Mouse (Mus musculus) forebrain, embryonic 13.5 days (tissue): ENCODE measurements around the gene Sh3bgrl2. TPM values are rescaled to one million over a fixed set of nuclear protein-coding genes. Genes with fewer than 3 reads are reported as not detected.

Experiments used
- ATAC-seq: fragments of 200-750 bp; cut with Nextera tagmentation; 2 replicates; pipeline ENCODE4 v1.8.0; 2017
- H3K27ac ChIP-seq: fragments of 300-500 bp; sonication (generic); 2 replicates; pipeline ENCODE4 v1.5.1; 2015; ENCODE audit warnings: inconsistent platforms, mild to moderate bottlenecking, moderate library complexity
- H3K27me3 ChIP-seq: fragments of 300-500 bp; sonication (generic); 2 replicates; pipeline ENCODE4 v1.6.1; 2015; ENCODE audit warnings: mild to moderate bottlenecking, inconsistent platforms
- H3K36me3 ChIP-seq: fragments of 300-500 bp; sonication (generic); 2 replicates; pipeline ENCODE4 v1.6.1; 2015; ENCODE audit warnings: mild to moderate bottlenecking, inconsistent platforms; ENCODE audit not compliant: poor library complexity, severe bottlenecking
- H3K4me1 ChIP-seq: fragments of 300-500 bp; sonication (generic); 2 replicates; pipeline ENCODE4 v1.6.1; 2015; ENCODE audit warnings: inconsistent platforms
- H3K4me2 ChIP-seq: fragments of 300-500 bp; sonication (generic); 2 replicates; pipeline ENCODE4 v1.6.1; 2015; ENCODE audit warnings: inconsistent platforms, mild to moderate bottlenecking, moderate library complexity
- H3K4me3 ChIP-seq: fragments of 300-500 bp; sonication (generic); 2 replicates; pipeline ENCODE4 v1.5.1; 2015; ENCODE audit warnings: mild to moderate bottlenecking, inconsistent platforms
- H3K9ac ChIP-seq: fragments of 300-500 bp; sonication (generic); 2 replicates; pipeline ENCODE4 v1.6.1; 2015; ENCODE audit warnings: mild to moderate bottlenecking, inconsistent platforms
- H3K9me3 ChIP-seq: fragments of 300-500 bp; sonication (generic); replicated peaks from 2 replicates; pipeline ENCODE4 v1.6.1; 2016; ENCODE audit warnings: inconsistent platforms
- WGBS: fragments of 180-500 bp; shearing (Covaris S2); methylation state at CpG from one replicate; pipeline ENCODE4 v1.1.7; 2015; 5-methylcytosine and 5-hydroxymethylcytosine counted together
- polyA plus RNA-seq: library from polyadenylated mRNA; unstranded; fragments of >200 nt; fragmentation: Nextera tagmentation; extraction: Ambion mirVana; gene quantifications from 2 replicates; pipeline ENCODE4 v1.2.1, GENCODE M21; 2015

Sh3bgrl2 gene
- polyA plus RNA-seq, 1 experiment from 2014 or later = 16.9 TPM

DNA sequence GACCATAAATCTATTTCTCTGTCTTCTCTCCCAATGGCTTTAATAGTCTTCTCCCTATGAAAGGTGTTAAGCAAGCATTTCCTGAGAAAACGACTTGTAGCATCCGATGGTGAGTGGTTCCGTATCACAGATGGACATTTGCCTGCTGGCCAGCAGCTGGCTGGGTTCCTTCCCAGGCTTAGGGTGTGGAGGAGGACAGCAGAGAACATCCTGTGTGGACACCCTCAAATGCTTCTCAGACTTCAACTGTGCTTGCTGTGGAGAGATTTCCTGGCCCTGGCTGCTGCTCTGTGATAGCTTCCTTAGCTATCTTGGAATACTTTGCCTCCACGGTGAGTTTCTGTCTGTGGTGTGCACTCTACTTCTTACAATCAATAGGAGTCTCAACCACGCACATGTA lies 76.1 kb downstream of the Sh3bgrl2 start:
- Histone ChIP-seq H3K9me3 (no peaks in the 10 kb centered on the region), H3K36me3 (no peaks in the 10 kb centered on the region), H3K27ac (no peak overlapping the region), H3K27me3 (no peaks in the 10 kb centered on the region), H3K4me3 (no peak overlapping the region), H3K9ac (no peak overlapping the region), H3K4me1 (peaks cover 6% of the 10 kb centered on the region), H3K4me2 (no peak overlapping the region)
- WGBS = 88% methylated on average over 5 of the region's 5 CpGs
- ATAC-seq = no peak

GRCm38 (mm10) chr9:83625085-83625484 lies 77.0 kb downstream of the Sh3bgrl2 start:
- ATAC-seq = no peak
- Histone ChIP-seq H3K36me3 (no peaks in the 10 kb centered on the region), H3K4me2 (no peak overlapping the region), H3K9me3 (no peaks in the 10 kb centered on the region), H3K27me3 (no peaks in the 10 kb centered on the region), H3K9ac (no peak overlapping the region), H3K4me3 (no peak overlapping the region), H3K4me1 (peaks cover 11% of the 10 kb centered on the region), H3K27ac (no peak overlapping the region)
- 73% methylated on average over 5 of the region's 5 CpGs for WGBS

DNA sequence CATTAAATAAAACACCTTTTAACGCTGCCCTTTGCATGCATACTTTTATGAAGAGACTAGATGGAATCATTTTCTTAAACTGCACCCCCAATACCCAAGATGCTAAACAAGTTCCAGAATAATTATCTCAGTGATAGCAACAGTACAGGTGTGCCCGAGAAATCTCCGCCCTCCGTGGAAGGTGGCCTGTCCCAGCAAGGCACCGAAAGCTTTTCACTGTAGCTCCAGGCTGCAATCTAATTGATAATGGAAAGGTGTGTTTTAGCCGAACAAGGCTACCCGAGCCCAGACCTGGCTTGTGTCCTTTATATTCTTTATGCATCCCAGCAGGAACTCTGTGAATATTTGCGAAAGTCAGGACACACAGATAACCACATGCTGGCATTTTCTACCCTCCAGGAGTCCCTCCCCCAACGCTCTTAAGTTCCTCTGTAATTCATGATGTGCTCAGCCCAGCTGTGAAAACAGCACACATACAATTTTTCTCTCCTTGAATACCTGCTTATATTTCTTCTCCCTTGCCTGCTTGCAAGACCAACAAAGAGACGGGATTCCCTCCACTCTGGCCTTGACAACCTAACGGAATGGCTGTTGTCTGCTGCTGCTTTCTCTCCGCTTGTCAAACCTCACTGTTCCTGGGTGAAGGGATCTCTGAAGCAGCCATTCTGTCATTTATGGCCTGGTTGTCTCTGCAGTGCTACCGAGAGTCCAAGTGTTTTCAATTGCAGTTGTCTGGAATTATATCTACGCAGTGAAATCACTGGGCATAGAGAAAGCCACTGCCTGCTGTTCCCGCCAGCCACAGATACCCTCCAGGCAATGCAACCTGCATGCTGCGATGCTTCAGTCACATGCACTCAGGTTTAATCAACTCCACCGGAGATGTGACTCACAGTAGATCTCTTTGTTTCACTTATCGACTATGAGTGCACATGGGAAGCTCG lies 80.8 kb downstream of the Sh3bgrl2 start:
- H3K36me3 ChIP-seq = no peaks in the 10 kb centered on the region
- ATAC-seq = peak; percentile 72
- H3K27me3 ChIP-seq = no peaks in the 10 kb centered on the region
- H3K4me1 ChIP-seq = peaks cover 11% of the 10 kb centered on the region
- peak overlapping the region; percentile 72 for H3K27ac ChIP-seq
- 0 out of 2 replicates have a peak overlapping the region, but pooled peaks have one; percentile 8 for H3K9ac ChIP-seq
- H3K4me2 ChIP-seq = peak overlapping the region; percentile 24; the same call in 1 of the 2 replicates
- H3K9me3 ChIP-seq = no peaks in the 10 kb centered on the region
- WGBS = 35% methylated on average over 19 of the region's 19 CpGs
- H3K4me3 ChIP-seq = no peak overlapping the region

- Histone ChIP-seq H3K27me3 (no peaks in the 10 kb centered on the region), H3K36me3 (no peaks in the 10 kb centered on the region), H3K4me2 (no peak overlapping the region), H3K4me3 (no peak overlapping the region), H3K9ac (no peak overlapping the region), H3K4me1 (peaks cover 11% of the 10 kb centered on the region), H3K27ac (no peak overlapping the region), H3K9me3 (no peaks in the 10 kb centered on the region)
- no peak for ATAC-seq
- 81% methylated on average over 6 of the region's 6 CpGs for WGBS
Observed at GRCm38 (mm10) chr9:83630341-83630740, 82.2 kb downstream of the Sh3bgrl2 start.

DNA sequence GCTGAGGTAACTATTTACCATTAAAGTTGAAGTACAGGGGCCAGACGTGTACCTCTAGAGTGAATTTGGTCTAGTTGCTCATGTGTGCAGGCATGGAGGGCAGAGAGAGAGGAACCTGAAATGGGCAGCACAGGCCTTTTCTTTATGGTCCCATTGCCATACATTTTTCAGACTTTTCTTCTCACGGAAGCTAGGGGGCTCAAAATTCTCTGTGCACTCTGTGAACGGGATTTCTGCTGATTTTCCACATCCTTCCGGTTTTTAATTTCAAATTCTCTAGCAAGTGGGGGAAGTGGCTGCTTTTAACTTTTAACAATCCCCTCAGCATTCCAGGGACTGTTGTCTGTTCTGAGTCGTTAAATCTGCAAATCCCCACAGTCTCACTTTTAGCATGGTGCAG lies 83.8 kb downstream of the Sh3bgrl2 start:
- Histone ChIP-seq H3K4me1 (peaks cover 17% of the 10 kb centered on the region), H3K9me3 (no peaks in the 10 kb centered on the region), H3K9ac (no peak overlapping the region), H3K27me3 (no peaks in the 10 kb centered on the region), H3K4me2 (no peak overlapping the region), H3K4me3 (no peak overlapping the region), H3K27ac (no peak overlapping the region), H3K36me3 (no peaks in the 10 kb centered on the region)
- ATAC-seq = no peak
- 39% methylated on average over 5 of the region's 5 CpGs for WGBS

DNA sequence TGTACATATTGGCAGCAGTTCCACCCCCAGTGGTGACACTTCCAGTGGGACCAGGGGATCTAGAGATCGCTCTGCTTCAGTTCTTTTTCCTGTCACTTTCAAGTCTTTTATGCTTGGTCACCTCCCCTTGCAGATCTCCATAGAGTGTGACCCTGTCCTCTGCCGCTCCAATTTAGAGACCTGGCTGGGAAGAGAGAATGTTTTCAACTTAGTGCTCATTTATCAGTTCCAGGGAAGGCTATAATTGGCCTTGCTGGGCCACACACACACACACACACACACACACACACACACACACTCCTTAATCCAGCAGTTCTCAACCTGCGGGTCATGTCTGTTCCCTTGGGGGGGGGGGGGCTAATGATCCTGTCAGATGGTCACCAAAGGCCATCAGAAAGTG lies 86.6 kb downstream of the Sh3bgrl2 start:
- Histone ChIP-seq H3K36me3 (no peaks in the 10 kb centered on the region), H3K9me3 (no peaks in the 10 kb centered on the region), H3K27ac (no peak overlapping the region), H3K4me1 (peaks cover 6% of the 10 kb centered on the region; the same call in 1 of the 2 replicates), H3K4me2 (no peak overlapping the region), H3K4me3 (no peak overlapping the region), H3K27me3 (no peaks in the 10 kb centered on the region), H3K9ac (no peak overlapping the region)
- 29% methylated on average over 3 of the region's 3 CpGs for WGBS
- ATAC-seq = peak; percentile 27; the same call in 1 of the 2 replicates

GRCm38 (mm10) chr9:83635997-83636396 lies 87.9 kb downstream of the Sh3bgrl2 start:
- Histone ChIP-seq H3K9me3 (no peaks in the 10 kb centered on the region), H3K36me3 (no peaks in the 10 kb centered on the region), H3K4me2 (no peak overlapping the region), H3K9ac (peak overlapping the region; percentile 21; the same call in 1 of the 2 replicates), H3K27me3 (no peaks in the 10 kb centered on the region), H3K27ac (peak overlapping the region; percentile 51), H3K4me1 (peaks cover 6% of the 10 kb centered on the region; the same call in 1 of the 2 replicates), H3K4me3 (no peak overlapping the region)
- WGBS = 5% methylated on average over 7 of the region's 7 CpGs
- no peak for ATAC-seq

- ATAC-seq = no peak
- Histone ChIP-seq H3K36me3 (no peaks in the 10 kb centered on the region), H3K4me3 (no peak overlapping the region), H3K27ac (no peak overlapping the region), H3K9me3 (no peaks in the 10 kb centered on the region), H3K9ac (no peak overlapping the region), H3K27me3 (no peaks in the 10 kb centered on the region), H3K4me2 (no peak overlapping the region), H3K4me1 (peaks cover 13% of the 10 kb centered on the region)
- 51% methylated on average over 4 of the region's 4 CpGs for WGBS
Observed at GRCm38 (mm10) chr9:83643139-83643538, 95.0 kb downstream of the Sh3bgrl2 start.

- Histone ChIP-seq H3K4me3 (no peak overlapping the region), H3K4me2 (no peak overlapping the region), H3K4me1 (peaks cover 20% of the 10 kb centered on the region), H3K27ac (no peak overlapping the region; the same call in 1 of the 2 replicates), H3K9me3 (no peaks in the 10 kb centered on the region), H3K36me3 (no peaks in the 10 kb centered on the region), H3K27me3 (no peaks in the 10 kb centered on the region), H3K9ac (no peak overlapping the region)
- no peak for ATAC-seq
- WGBS = 46% methylated on average over 4 of the region's 4 CpGs
Observed at GRCm38 (mm10) chr9:83643833-83644232, 95.7 kb downstream of the Sh3bgrl2 start.

- H3K4me3 ChIP-seq = no peak overlapping the region
- WGBS = 93% methylated on average over 2 of the region's 2 CpGs
- H3K4me1 ChIP-seq = peaks cover 21% of the 10 kb centered on the region
- H3K9me3 ChIP-seq = no peaks in the 10 kb centered on the region
- no peak overlapping the region for H3K27ac ChIP-seq
- no peaks in the 10 kb centered on the region for H3K27me3 ChIP-seq
- no peaks in the 10 kb centered on the region for H3K36me3 ChIP-seq
- H3K9ac ChIP-seq = no peak overlapping the region
- no peak overlapping the region for H3K4me2 ChIP-seq
- no peak for ATAC-seq
Observed at GRCm38 (mm10) chr9:83646215-83646614, 98.1 kb downstream of the Sh3bgrl2 start.

GRCm38 (mm10) chr9:83646691-83647090 lies 98.6 kb downstream of the Sh3bgrl2 start:
- H3K4me1 ChIP-seq = peaks cover 21% of the 10 kb centered on the region
- no peaks in the 10 kb centered on the region for H3K27me3 ChIP-seq
- H3K27ac ChIP-seq = no peak overlapping the region
- H3K9ac ChIP-seq = no peak overlapping the region
- H3K4me3 ChIP-seq = no peak overlapping the region
- ATAC-seq = no peak
- no peak overlapping the region for H3K4me2 ChIP-seq
- no peaks in the 10 kb centered on the region for H3K9me3 ChIP-seq
- 90% methylated on average over 5 of the region's 5 CpGs for WGBS
- no peaks in the 10 kb centered on the region for H3K36me3 ChIP-seq

- no peak overlapping the region for H3K9ac ChIP-seq
- H3K4me1 ChIP-seq = peaks cover 20% of the 10 kb centered on the region
- no peaks in the 10 kb centered on the region for H3K9me3 ChIP-seq
- H3K27ac ChIP-seq = peak overlapping the region; percentile 72
- 18% methylated on average over 7 of the region's 7 CpGs for WGBS
- no peak overlapping the region for H3K4me3 ChIP-seq
- no peaks in the 10 kb centered on the region for H3K27me3 ChIP-seq
- H3K4me2 ChIP-seq = peak overlapping the region; percentile 14; the same call in 1 of the 2 replicates
- ATAC-seq = peak; percentile 46; the same call in 1 of the 2 replicates
- no peaks in the 10 kb centered on the region for H3K36me3 ChIP-seq
Observed at GRCm38 (mm10) chr9:83647919-83648705, 100.0 kb downstream of the Sh3bgrl2 start.
